Mouse (Mus musculus): ENCODE results near the gene Tmem132d.

The Tmem132d gene

GRCm38 (mm10) chr5:128432916-128433315 is at the start of gene Tmem132d:
Gene Tmem132d, minus strand, starts transcription at chr5:128433077.
- no peak for DNase-seq (ENCODE audit: low read depth, low spot score)

GRCm38 (mm10) chr5:128480816-128481215 is 47.9 kb upstream of the Tmem132d start:
- no peak for DNase-seq (ENCODE audit: low read depth, low spot score)

GRCm38 (mm10) chr5:128475372-128475771 is 42.5 kb upstream of the Tmem132d start:
- DNase-seq (ENCODE audit: low read depth, low spot score): no peak

- no peak for DNase-seq (ENCODE audit: low read depth, low spot score)
These were observed 36.9 kb upstream of the Tmem132d start for GRCm38 (mm10) chr5:128469812-128470211.

GRCm38 (mm10) chr5:128464514-128464913 is 31.6 kb upstream of the Tmem132d start:
- DNase-seq (ENCODE audit: low read depth, low spot score): no peak

GRCm38 (mm10) chr5:128460605-128461004 is 27.7 kb upstream of the Tmem132d start:
- DNase-seq (ENCODE audit: low read depth, low spot score): no peak

GRCm38 (mm10) chr5:128455732-128456131 is 22.9 kb upstream of the Tmem132d start:
- DNase-seq (ENCODE audit: low read depth, low spot score): no peak

- no peak for DNase-seq (ENCODE audit: low read depth, low spot score)
These were observed 19.3 kb upstream of the Tmem132d start for GRCm38 (mm10) chr5:128452196-128452595.

- DNase-seq (ENCODE audit: low read depth, low spot score): no peak
These were observed 17.9 kb upstream of the Tmem132d start for GRCm38 (mm10) chr5:128450808-128451207.

GRCm38 (mm10) chr5:128444876-128445275 is 12.0 kb upstream of the Tmem132d start:
- DNase-seq (ENCODE audit: low read depth, low spot score): no peak

GRCm38 (mm10) chr5:128443848-128444247 is 11.0 kb upstream of the Tmem132d start:
- no peak for DNase-seq (ENCODE audit: low read depth, low spot score)

- DNase-seq (ENCODE audit: low read depth, low spot score): no peak
These were observed 8.2 kb upstream of the Tmem132d start for GRCm38 (mm10) chr5:128441121-128441520.

- DNase-seq (ENCODE audit: low read depth, low spot score): no peak
These were observed 7.0 kb upstream of the Tmem132d start for GRCm38 (mm10) chr5:128439828-128440227.

GRCm38 (mm10) chr5:128438078-128438477 is 5.2 kb upstream of the Tmem132d start:
- DNase-seq (ENCODE audit: low read depth, low spot score): no peak

GRCm38 (mm10) chr5:128436909-128437308 is 4.0 kb upstream of the Tmem132d start:
- no peak for DNase-seq (ENCODE audit: low read depth, low spot score)

GRCm38 (mm10) chr5:128435683-128436082 is 2.8 kb upstream of the Tmem132d start:
- DNase-seq (ENCODE audit: low read depth, low spot score): no peak

- no peak for DNase-seq (ENCODE audit: low read depth, low spot score)
These were observed 909 bp upstream of the Tmem132d start for GRCm38 (mm10) chr5:128433786-128434185.

- no peak for DNase-seq (ENCODE audit: low read depth, low spot score)
These were observed 455 bp downstream of the Tmem132d start for GRCm38 (mm10) chr5:128432422-128432821.

GRCm38 (mm10) chr5:128424636-128425035 is 8.2 kb downstream of the Tmem132d start:
- no peak for DNase-seq (ENCODE audit: low read depth, low spot score)

GRCm38 (mm10) chr5:128424213-128424612 is 8.7 kb downstream of the Tmem132d start:
- DNase-seq (ENCODE audit: low read depth, low spot score): no peak

GRCm38 (mm10) chr5:128422090-128422489 is 10.8 kb downstream of the Tmem132d start:
- no peak for DNase-seq (ENCODE audit: low read depth, low spot score)

GRCm38 (mm10) chr5:128418149-128418710 is 14.6 kb downstream of the Tmem132d start:
- DNase-seq (ENCODE audit: low read depth, low spot score): no peak

- DNase-seq (ENCODE audit: low read depth, low spot score): no peak
These were observed 18.8 kb downstream of the Tmem132d start for GRCm38 (mm10) chr5:128414056-128414455.

GRCm38 (mm10) chr5:128412306-128412705 is 20.6 kb downstream of the Tmem132d start:
- no peak for DNase-seq (ENCODE audit: low read depth, low spot score)

All from 3T3-L1 (cell line).